Mouse (Mus musculus) bone marrow macrophage, adult 2 months (primary cell): ENCODE data around the gene Card11.

Source experiments
- CTCF ChIP-seq: IDR thresholded peaks from 2 replicates; pipeline ENCODE4 v1.5.1; 2012; ENCODE audit warnings: low read depth, mild to moderate bottlenecking, low read length, moderate library complexity
- POLR2A ChIP-seq: IDR thresholded peaks from 2 replicates; pipeline ENCODE4 v1.6.1; 2012; ENCODE audit warnings: mild to moderate bottlenecking, low read depth, low read length, borderline replicate concordance

DNA sequence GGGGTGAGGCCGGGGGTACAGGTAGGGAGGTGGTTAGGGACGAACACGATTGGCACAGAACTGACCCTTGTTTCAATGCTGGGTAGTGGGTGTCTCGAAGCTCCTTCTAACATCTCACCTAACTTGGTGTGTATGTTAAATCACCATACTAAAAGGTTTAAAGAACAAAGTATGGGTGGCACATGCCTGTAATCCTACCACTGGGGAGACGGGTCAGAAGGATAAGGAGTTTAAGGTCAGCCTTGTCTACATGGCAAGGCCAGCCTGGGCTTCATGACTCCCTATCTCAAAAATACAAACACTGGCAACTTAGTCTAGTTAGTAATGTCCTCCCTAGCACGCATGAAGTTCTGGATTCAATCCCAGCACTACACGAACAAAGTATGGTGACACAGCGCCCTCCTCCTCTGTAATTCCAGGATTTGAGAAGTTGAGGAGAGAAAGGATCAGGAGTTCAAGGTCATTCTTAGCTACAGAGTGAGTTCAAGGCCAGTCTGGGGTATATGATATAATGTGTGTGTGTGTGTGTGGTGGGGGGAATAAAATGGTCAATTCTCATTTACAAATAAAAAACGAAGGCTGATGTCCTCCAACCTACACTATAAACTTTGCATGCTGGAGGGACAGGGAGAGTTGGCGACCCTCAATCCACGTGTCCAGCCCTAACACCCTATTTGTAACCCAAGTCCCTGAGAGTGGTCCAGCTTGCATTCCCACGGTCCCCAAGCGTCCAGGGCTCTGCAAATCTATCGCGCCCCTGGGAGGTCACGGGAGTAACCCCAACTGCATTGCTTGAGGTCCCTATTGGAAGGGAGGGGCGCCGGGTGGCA is 171.1 kb downstream of the Card11 start:
- TF ChIP-seq POLR2A = no peak
- TF ChIP-seq CTCF = no peak
